Comparison of ENCODE assay signal across 12 mouse cellular contexts in genomic region chr5:134549640-134550168, GRCm38 (mm10). TPM values are rescaled to one million over a fixed set of nuclear protein-coding genes. Genes with fewer than 3 reads are reported as not detected.
A peak's percentile ranks its signal among the peaks of the same experiment; 100 is the strongest.
DNase-seq lines count a peak whose midpoint lies in the region; ATAC-seq lines count a peak whose summit lies in the region.
"Had no signal": no experiment of that assay in that cellular context is flagged by ENCODE, and none has a peak within 500 bp of the region (broad histone marks: within the 10 kb centered on the region; RNA-seq: fewer than 3 reads in every experiment).

No protein-coding gene starts in this region.

- peak overlapping the region; percentile 89 for H3K4me2 ChIP-seq in forebrain, embryonic 13.5 days
- no peak overlapping the region; the same call in 1 of the 2 replicates for H3K4me2 ChIP-seq in forebrain, embryonic 12.5 days
- 0 out of 2 replicates have a peak overlapping the region, but pooled peaks have one; percentile 1 for H3K4me2 ChIP-seq in limb, embryonic 13.5 days (replicated peaks)
- H3K4me2 ChIP-seq in intestine, embryonic 15.5 days (replicated peaks), result peak overlapping the region; percentile 76
- H3K4me2 ChIP-seq in neural tube, embryonic 15.5 days, result peak overlapping the region; percentile 89

- no peak for DNase-seq in limb, embryonic 10.5 days (ENCODE audit: low spot score)
- DNase-seq in spleen, postnatal 10 days (ENCODE audit: low spot score in 2 of 2), result no peak
- DNase-seq in ovary, adult 18-20 months (ENCODE audit: low spot score), result no peak
- DNase-seq: embryo, embryonic 11 days; heart, adult 11 months; liver, embryonic 13.5 days had no signal

- WGBS in forebrain, embryonic 13.5 days, result 90% methylated on average over 3 of the region's 3 CpGs
- 83% methylated on average over 3 of the region's 3 CpGs for WGBS in forebrain, embryonic 12.5 days
- 95% methylated on average over 3 of the region's 3 CpGs for WGBS in limb, embryonic 13.5 days
- WGBS in limb, embryonic 10.5 days, result 88% methylated on average over 3 of the region's 3 CpGs
- 75% methylated on average over 3 of the region's 3 CpGs for whole genome bisulfite sequencing in intestine, embryonic 15.5 days
- 92% methylated on average over 3 of the region's 3 CpGs for WGBS in neural tube, embryonic 15.5 days

- ATAC-seq in forebrain, embryonic 13.5 days, result no peak
- no peak for ATAC-seq in forebrain, embryonic 12.5 days (ENCODE audit: low FRiP score)
- ATAC-seq in limb, embryonic 13.5 days (ENCODE audit: low FRiP score, low read depth), result no peak
- peak; percentile 36 for ATAC-seq in intestine, embryonic 15.5 days
- ATAC-seq in neural tube, embryonic 15.5 days (ENCODE audit: low FRiP score), result no peak

- H3K9me3 ChIP-seq in forebrain, embryonic 13.5 days (replicated peaks), result no peaks in the 10 kb centered on the region
- no peaks in the 10 kb centered on the region for H3K9me3 ChIP-seq in forebrain, embryonic 12.5 days
- H3K9me3 ChIP-seq in limb, embryonic 13.5 days, result no peaks in the 10 kb centered on the region
- no peaks in the 10 kb centered on the region for H3K9me3 ChIP-seq in limb, embryonic 10.5 days (replicated peaks)
- H3K9me3 ChIP-seq in intestine, embryonic 15.5 days, result no peaks in the 10 kb centered on the region
- H3K9me3 ChIP-seq in neural tube, embryonic 15.5 days (replicated peaks), result no peaks in the 10 kb centered on the region
- H3K9me3 ChIP-seq: liver, embryonic 13.5 days had no signal

- H3K4me1 ChIP-seq in forebrain, embryonic 13.5 days, result peaks cover 66% of the 10 kb centered on the region
- H3K4me1 ChIP-seq in forebrain, embryonic 12.5 days, result peaks cover 57% of the 10 kb centered on the region
- H3K4me1 ChIP-seq in limb, embryonic 13.5 days, result peaks cover 37% of the 10 kb centered on the region
- peaks cover 46% of the 10 kb centered on the region for H3K4me1 ChIP-seq in limb, embryonic 10.5 days
- peaks cover 46% of the 10 kb centered on the region for H3K4me1 ChIP-seq in intestine, embryonic 15.5 days (replicated peaks)
- peaks cover 70% of the 10 kb centered on the region for H3K4me1 ChIP-seq in neural tube, embryonic 15.5 days

- H3K27me3 ChIP-seq in forebrain, embryonic 13.5 days, result no peaks in the 10 kb centered on the region
- no peaks in the 10 kb centered on the region for H3K27me3 ChIP-seq in forebrain, embryonic 12.5 days
- no peaks in the 10 kb centered on the region for H3K27me3 ChIP-seq in limb, embryonic 13.5 days
- H3K27me3 ChIP-seq in limb, embryonic 10.5 days (ENCODE audit: low read depth, poor library complexity, severe bottlenecking), result no peaks in the 10 kb centered on the region
- no peaks in the 10 kb centered on the region for H3K27me3 ChIP-seq in intestine, embryonic 15.5 days (replicated peaks)
- H3K27me3 ChIP-seq in neural tube, embryonic 15.5 days (replicated peaks), result no peaks in the 10 kb centered on the region

- H3K27ac ChIP-seq in forebrain, embryonic 13.5 days, result no peak overlapping the region
- no peak overlapping the region for H3K27ac ChIP-seq in forebrain, embryonic 12.5 days
- H3K27ac ChIP-seq in limb, embryonic 13.5 days, result no peak overlapping the region
- H3K27ac ChIP-seq in limb, embryonic 10.5 days, result no peak overlapping the region
- peak overlapping the region; percentile 98 for H3K27ac ChIP-seq in intestine, embryonic 15.5 days
- H3K27ac ChIP-seq in neural tube, embryonic 15.5 days (replicated peaks), result no peak overlapping the region
- H3K27ac ChIP-seq: liver, embryonic 13.5 days had no signal

- H3K9ac ChIP-seq in forebrain, embryonic 13.5 days, result no peak overlapping the region
- no peak overlapping the region for H3K9ac ChIP-seq in forebrain, embryonic 12.5 days
- H3K9ac ChIP-seq in limb, embryonic 13.5 days, result no peak overlapping the region
- 0 out of 2 replicates have a peak overlapping the region, but pooled peaks have one; percentile 94 for H3K9ac ChIP-seq in intestine, embryonic 15.5 days
- peak overlapping the region; percentile 17; the same call in 1 of the 2 replicates for H3K9ac ChIP-seq in neural tube, embryonic 15.5 days (replicated peaks)
- H3K9ac ChIP-seq: liver, embryonic 13.5 days had no signal

- H3K36me3 ChIP-seq in forebrain, embryonic 13.5 days (ENCODE audit: poor library complexity, severe bottlenecking), result no peaks in the 10 kb centered on the region
- H3K36me3 ChIP-seq in forebrain, embryonic 12.5 days (replicated peaks), result no peaks in the 10 kb centered on the region
- no peaks in the 10 kb centered on the region for H3K36me3 ChIP-seq in limb, embryonic 13.5 days
- peaks cover 32% of the 10 kb centered on the region for H3K36me3 ChIP-seq in limb, embryonic 10.5 days
- no peaks in the 10 kb centered on the region for H3K36me3 ChIP-seq in intestine, embryonic 15.5 days
- no peaks in the 10 kb centered on the region for H3K36me3 ChIP-seq in neural tube, embryonic 15.5 days
- H3K36me3 ChIP-seq: liver, embryonic 13.5 days had no signal

- H3K4me3 ChIP-seq in forebrain, embryonic 13.5 days, result peak overlapping the region; percentile 92; the same call in 1 of the 2 replicates
- H3K4me3 ChIP-seq in forebrain, embryonic 12.5 days (replicated peaks), result no peak overlapping the region
- no peak overlapping the region for H3K4me3 ChIP-seq in limb, embryonic 13.5 days
- H3K4me3 ChIP-seq in limb, embryonic 10.5 days, result no peak overlapping the region
- H3K4me3 ChIP-seq in intestine, embryonic 15.5 days (replicated peaks), result no peak overlapping the region
- peak overlapping the region; percentile 84 for H3K4me3 ChIP-seq in neural tube, embryonic 15.5 days (replicated peaks)
- H3K4me3 ChIP-seq: liver, embryonic 13.5 days had no signal

RNA-seq across cellular contexts. Expression of gene Clip2, which starts 2.5 kb away (rescaled TPM):
- 9.4 and 11.4 TPM in 2 replicates for polyA plus RNA-seq in forebrain, embryonic 13.5 days (2015; fragmentation: Nextera tagmentation; extraction: Ambion mirVana)
- 9.8 and 11.1 TPM in 2 replicates for polyA plus RNA-seq in forebrain, embryonic 12.5 days (2016; fragmentation: Nextera tagmentation; extraction: Ambion mirVana)
- 5.5 and 5.7 TPM in 2 replicates for polyA plus RNA-seq in limb, embryonic 13.5 days (2015; fragmentation: Nextera tagmentation; extraction: Ambion mirVana)
- polyA plus RNA-seq in limb, embryonic 10.5 days (2016; fragmentation: Nextera tagmentation; extraction: Ambion mirVana), result 5.9 and 7.1 TPM in 2 replicates
- polyA plus RNA-seq in intestine, embryonic 15.5 days (2015; fragmentation: Nextera tagmentation; extraction: Ambion mirVana), result 3.6 and 3.9 TPM in 2 replicates
- polyA plus RNA-seq in neural tube, embryonic 15.5 days (2015; fragmentation: Nextera tagmentation; extraction: Ambion mirVana), result 10.4 and 12.1 TPM in 2 replicates

RNA-seq across cellular contexts. Expression of gene Syna, which starts 10.3 kb away (rescaled TPM):
- polyA plus RNA-seq in forebrain, embryonic 13.5 days (2015; fragmentation: Nextera tagmentation; extraction: Ambion mirVana), result 0.31 and 0.52 TPM in 2 replicates
- polyA plus RNA-seq in forebrain, embryonic 12.5 days (2016; fragmentation: Nextera tagmentation; extraction: Ambion mirVana), result 0.14 and 0.27 TPM in 2 replicates
- polyA plus RNA-seq in limb, embryonic 13.5 days (2015; fragmentation: Nextera tagmentation; extraction: Ambion mirVana), result 0.18 and 0.20 TPM in 2 replicates
- polyA plus RNA-seq in limb, embryonic 10.5 days (2016; fragmentation: Nextera tagmentation; extraction: Ambion mirVana), result 0.06 and 0.08 TPM in 2 replicates
- polyA plus RNA-seq in intestine, embryonic 15.5 days (2015; fragmentation: Nextera tagmentation; extraction: Ambion mirVana), result 0.06 and 0.10 TPM in 2 replicates
- 0.51 and 0.63 TPM in 2 replicates for polyA plus RNA-seq in neural tube, embryonic 15.5 days (2015; fragmentation: Nextera tagmentation; extraction: Ambion mirVana)
- polyA plus RNA-seq: liver, embryonic 13.5 days; spleen, adult 2 months had no signal

RNA-seq across cellular contexts. Expression of gene Rfc2, which starts 31.5 kb away (rescaled TPM):
- 285 and 304 TPM in 2 replicates for polyA plus RNA-seq in forebrain, embryonic 13.5 days (2015; fragmentation: Nextera tagmentation; extraction: Ambion mirVana)
- 305 and 325 TPM in 2 replicates for polyA plus RNA-seq in forebrain, embryonic 12.5 days (2016; fragmentation: Nextera tagmentation; extraction: Ambion mirVana)
- 310 and 326 TPM in 2 replicates for polyA plus RNA-seq in limb, embryonic 13.5 days (2015; fragmentation: Nextera tagmentation; extraction: Ambion mirVana)
- polyA plus RNA-seq in limb, embryonic 10.5 days (2016; fragmentation: Nextera tagmentation; extraction: Ambion mirVana), result 431 and 443 TPM in 2 replicates
- polyA plus RNA-seq in intestine, embryonic 15.5 days (2015; fragmentation: Nextera tagmentation; extraction: Ambion mirVana), result 245 and 247 TPM in 2 replicates
- polyA plus RNA-seq in neural tube, embryonic 15.5 days (2015; fragmentation: Nextera tagmentation; extraction: Ambion mirVana), result 185 and 216 TPM in 2 replicates

Comparison
In these comparisons a context has a peak if more than half of its experiments do, and no peak if none do; other contexts are left out.
1. H3K4me3 ChIP-seq: peak in forebrain, embryonic 13.5 days (single experiment) and neural tube, embryonic 15.5 days (single experiment); none in forebrain, embryonic 12.5 days (single experiment), limb, embryonic 13.5 days (single experiment), limb, embryonic 10.5 days (single experiment) and intestine, embryonic 15.5 days (single experiment).
2. H3K9ac ChIP-seq: peak in intestine, embryonic 15.5 days (single experiment) and neural tube, embryonic 15.5 days (single experiment); none in forebrain, embryonic 13.5 days (single experiment), forebrain, embryonic 12.5 days (single experiment) and limb, embryonic 13.5 days (single experiment).